Mouse (Mus musculus) CH12.LX (cell line): ENCODE data around the gene A3galt2. TPM values are rescaled to one million over a fixed set of nuclear protein-coding genes. Genes with fewer than 3 reads are reported as not detected.

Experiments used
- DNase-seq: peaks from one replicate; pipeline ENCODE4 v3.0.0-alpha.2; 2013; ENCODE audit errors: extremely low read depth
- H3K27ac ChIP-seq: 2 replicates; pipeline ENCODE4 v1.5.1; 2012; ENCODE audit warnings: low read depth, mild to moderate bottlenecking, control low read depth, moderate library complexity; ENCODE audit not compliant: insufficient read depth
- H3K27me3 ChIP-seq: replicated peaks from 2 replicates; pipeline ENCODE3; 2012; ENCODE audit warnings: inconsistent platforms
- H3K36me3 ChIP-seq, 2 experiments: replicated peaks in 1 of 2; 2 replicates each; pipeline versions ENCODE3 to v1.6.1; 2012; ENCODE audit warnings: inconsistent platforms in 1 of 2, low read length in 1 of 2, mild to moderate bottlenecking in 1 of 2, mixed read lengths in 1 of 2, moderate library complexity in 1 of 2; ENCODE audit not compliant: control insufficient read depth in 1 of 2, insufficient read depth in 1 of 2
- H3K4me1 ChIP-seq, 2 experiments: 2 replicates each; pipeline ENCODE4 v1.6.1; 2012; ENCODE audit warnings: inconsistent platforms in 1 of 2, moderate library complexity in 1 of 2; ENCODE audit not compliant: insufficient read depth in 2 of 2, control insufficient read depth in 1 of 2
- H3K4me2 ChIP-seq: 2 replicates; pipeline ENCODE4 v1.6.1; 2012; ENCODE audit warnings: low read depth, mild to moderate bottlenecking, control low read depth; ENCODE audit not compliant: poor library complexity, insufficient read depth, severe bottlenecking
- H3K4me3 ChIP-seq, 3 experiments: fragments of 150-350 bp in 1 of 3; sonication (generic) in 1 of 3; replicated peaks in 1 of 3; 2 replicates each; pipeline versions ENCODE3 to v1.5.1; 2011 to 2012; ENCODE audit warnings: low read depth in 2 of 3, low read length in 2 of 3, mild to moderate bottlenecking in 2 of 3, moderate library complexity in 2 of 3, control low read depth in 1 of 3, improper control_type of control experiment in 1 of 3, inconsistent platforms in 1 of 3, mixed read lengths in 1 of 3; ENCODE audit not compliant: poor library complexity in 1 of 3
- H3K79me2 ChIP-seq: replicated peaks from 2 replicates; pipeline ENCODE4 v1.6.1; 2012; ENCODE audit warnings: mild to moderate bottlenecking, moderate library complexity; ENCODE audit not compliant: control insufficient read depth, poor library complexity, insufficient read depth, severe bottlenecking; ENCODE audit errors: extremely low read depth
- H3K9ac ChIP-seq: 2 replicates; pipeline ENCODE4 v1.6.1; 2012; ENCODE audit warnings: low read depth, mild to moderate bottlenecking, control low read depth, moderate library complexity; ENCODE audit not compliant: insufficient read depth
- H3K9me3 ChIP-seq: replicated peaks from 2 replicates; pipeline ENCODE3; 2012; ENCODE audit warnings: low read length, inconsistent platforms, mixed read lengths
- BHLHE40 ChIP-seq: IDR thresholded peaks from 2 replicates; pipeline ENCODE4 v1.6.1; 2011; ENCODE audit warnings: mild to moderate bottlenecking, low read depth, low read length, improper control_type of control experiment
- CHD2 ChIP-seq: IDR thresholded peaks from 2 replicates; pipeline ENCODE4 v1.6.1; 2011; ENCODE audit warnings: low read length, improper control_type of control experiment
- CTCF ChIP-seq, 2 experiments: IDR thresholded peaks in 1 of 2; conservative IDR thresholded peaks in 1 of 2; 2 replicates each; pipeline ENCODE4 v1.5.1; 2011 to 2012; ENCODE audit warnings: low read depth in 2 of 2, low read length in 2 of 2, improper control_type of control experiment in 1 of 2, inconsistent platforms in 1 of 2, mild to moderate bottlenecking in 1 of 2, moderate library complexity in 1 of 2
- E2F4 ChIP-seq: IDR thresholded peaks from 2 replicates; pipeline ENCODE4 v1.6.1; 2011; ENCODE audit warnings: low read depth, low read length, improper control_type of control experiment; ENCODE audit not compliant: insufficient replicate concordance
- ELF1 ChIP-seq: IDR thresholded peaks from 2 replicates; pipeline ENCODE4 v1.6.1; 2014; ENCODE audit warnings: low read depth, mild to moderate bottlenecking, inconsistent platforms, low read length, improper control_type of control experiment
- EP300 ChIP-seq: IDR thresholded peaks from 2 replicates; pipeline ENCODE4 v1.6.1; 2011; ENCODE audit warnings: low read length, improper control_type of control experiment
- ETS1 ChIP-seq: conservative IDR thresholded peaks from 2 replicates; pipeline ENCODE4 v1.6.1; 2012; ENCODE audit warnings: low read depth, mild to moderate bottlenecking, inconsistent platforms, low read length, improper control_type of control experiment, moderate library complexity
- HCFC1 ChIP-seq: IDR thresholded peaks from 2 replicates; pipeline ENCODE4 v1.6.1; 2012; ENCODE audit warnings: low read depth, mild to moderate bottlenecking, inconsistent platforms, low read length, improper control_type of control experiment
- IRF4 ChIP-seq: IDR thresholded peaks from 2 replicates; pipeline ENCODE4 v1.6.1; 2014; ENCODE audit warnings: low read depth, mild to moderate bottlenecking, inconsistent platforms, low read length, improper control_type of control experiment
- MAX ChIP-seq: IDR thresholded peaks from 2 replicates; pipeline ENCODE4 v1.6.1; 2011; ENCODE audit warnings: low read length, improper control_type of control experiment
- MEF2A ChIP-seq: IDR thresholded peaks from 2 replicates; pipeline ENCODE4 v1.6.1; 2014; ENCODE audit warnings: low read depth, mild to moderate bottlenecking, inconsistent platforms, low read length, improper control_type of control experiment, borderline replicate concordance
- MXI1 ChIP-seq: IDR thresholded peaks from 2 replicates; pipeline ENCODE4 v1.6.1; 2011; ENCODE audit warnings: mild to moderate bottlenecking, low read depth, low read length, improper control_type of control experiment
- MYC ChIP-seq: IDR thresholded peaks from 2 replicates; pipeline ENCODE4 v1.6.1; 2011; ENCODE audit warnings: low read depth, mild to moderate bottlenecking, improper control_type of control experiment, low read length
- PAX5 ChIP-seq: IDR thresholded peaks from 2 replicates; pipeline ENCODE4 v1.6.1; 2012; ENCODE audit warnings: low read length, inconsistent platforms, mixed read lengths
- POLR2A ChIP-seq: IDR thresholded peaks from 2 replicates; pipeline ENCODE4 v1.6.1; 2011; ENCODE audit warnings: low read depth, mild to moderate bottlenecking, improper control_type of control experiment, low read length
- RAD21 ChIP-seq: IDR thresholded peaks from 2 replicates; pipeline ENCODE4 v1.6.1; 2011; ENCODE audit warnings: low read depth, mild to moderate bottlenecking, low read length, improper control_type of control experiment, moderate library complexity
- RCOR1 ChIP-seq: conservative IDR thresholded peaks from 2 replicates; pipeline ENCODE4 v1.6.1; 2012; ENCODE audit warnings: low read depth, mild to moderate bottlenecking, inconsistent platforms, low read length, improper control_type of control experiment
- SIN3A ChIP-seq: IDR thresholded peaks from 2 replicates; pipeline ENCODE4 v1.6.1; 2012; ENCODE audit warnings: low read length, improper control_type of control experiment, inconsistent platforms
- SMC3 ChIP-seq: IDR thresholded peaks from 2 replicates; pipeline ENCODE4 v1.6.1; 2011; ENCODE audit warnings: low read depth, low read length, improper control_type of control experiment
- TBP ChIP-seq: conservative IDR thresholded peaks from 2 replicates; pipeline ENCODE4 v1.6.1; 2011; ENCODE audit warnings: low read depth, low read length, improper control_type of control experiment
- TCF12 ChIP-seq: IDR thresholded peaks from 2 replicates; pipeline ENCODE4 v1.6.1; 2014; ENCODE audit warnings: low read depth, mild to moderate bottlenecking, inconsistent platforms, low read length, improper control_type of control experiment
- UBTF ChIP-seq: IDR thresholded peaks from 2 replicates; pipeline ENCODE4 v1.6.1; 2012; ENCODE audit warnings: low read depth, mild to moderate bottlenecking, inconsistent platforms, low read length, improper control_type of control experiment, moderate library complexity
- USF1 ChIP-seq: IDR thresholded peaks from 2 replicates; pipeline ENCODE4 v1.6.1; 2014; ENCODE audit warnings: low read depth, mild to moderate bottlenecking, inconsistent platforms, low read length, improper control_type of control experiment
- USF2 ChIP-seq: conservative IDR thresholded peaks from 2 replicates; pipeline ENCODE4 v1.6.1; 2011; ENCODE audit warnings: low read depth, low read length, improper control_type of control experiment
- ZKSCAN1 ChIP-seq: IDR thresholded peaks from 2 replicates; pipeline ENCODE4 v1.6.1; 2012; ENCODE audit warnings: low read depth, inconsistent platforms, low read length, improper control_type of control experiment, borderline replicate concordance
- ZMIZ1 ChIP-seq: IDR thresholded peaks from 2 replicates; pipeline ENCODE4 v1.6.1; 2012; ENCODE audit warnings: low read depth, mild to moderate bottlenecking, inconsistent platforms, low read length, improper control_type of control experiment
- ZNF384 ChIP-seq: IDR thresholded peaks from 2 replicates; pipeline ENCODE4 v1.6.1; 2012; ENCODE audit warnings: low read depth, low read length, improper control_type of control experiment, inconsistent platforms
- dilution Hi-C: fragments of 300-500 bp; cut with MboI; formaldehyde crosslinking; loops from 2 replicates; pipeline ENCODE4 v1.14.3; 2020; ENCODE audit warnings: low sequenced_read_pairs; ENCODE audit not compliant: extremely low pct_unique_long_range_greater_than_20kb, extremely low pct_ligation_motif_present
- in situ Hi-C: fragments of 300-500 bp; cut with MboI; formaldehyde crosslinking; loops from 3 replicates; pipeline ENCODE4 v1.14.3; 2019; ENCODE audit warnings: low sequenced_read_pairs, low pct_ligation_motif_present, low pct_unique_long_range_greater_than_20kb, mixed read lengths
- polyA plus RNA-seq: library from polyadenylated mRNA; unstranded; fragments of >175 nt; gene quantifications from 2 replicates; pipeline ENCODE4 v1.2.1, GENCODE M21; 2012; ENCODE audit warnings: low read depth; ENCODE audit not compliant: insufficient read length
- total RNA-seq, 2 experiments: library from RNA; depleted of rRNA; stranded (reverse); fragments of 300-350 nt in 1 of 2; fragments of >200 nt in 1 of 2; gene quantifications; 2 replicates each; pipeline ENCODE4 v1.2.3; 2012 to 2014

The A3galt2 gene
- total and polyA plus RNA-seq, 3 experiments, result 0.04 to 0.11 TPM; not detected in 1

DNA sequence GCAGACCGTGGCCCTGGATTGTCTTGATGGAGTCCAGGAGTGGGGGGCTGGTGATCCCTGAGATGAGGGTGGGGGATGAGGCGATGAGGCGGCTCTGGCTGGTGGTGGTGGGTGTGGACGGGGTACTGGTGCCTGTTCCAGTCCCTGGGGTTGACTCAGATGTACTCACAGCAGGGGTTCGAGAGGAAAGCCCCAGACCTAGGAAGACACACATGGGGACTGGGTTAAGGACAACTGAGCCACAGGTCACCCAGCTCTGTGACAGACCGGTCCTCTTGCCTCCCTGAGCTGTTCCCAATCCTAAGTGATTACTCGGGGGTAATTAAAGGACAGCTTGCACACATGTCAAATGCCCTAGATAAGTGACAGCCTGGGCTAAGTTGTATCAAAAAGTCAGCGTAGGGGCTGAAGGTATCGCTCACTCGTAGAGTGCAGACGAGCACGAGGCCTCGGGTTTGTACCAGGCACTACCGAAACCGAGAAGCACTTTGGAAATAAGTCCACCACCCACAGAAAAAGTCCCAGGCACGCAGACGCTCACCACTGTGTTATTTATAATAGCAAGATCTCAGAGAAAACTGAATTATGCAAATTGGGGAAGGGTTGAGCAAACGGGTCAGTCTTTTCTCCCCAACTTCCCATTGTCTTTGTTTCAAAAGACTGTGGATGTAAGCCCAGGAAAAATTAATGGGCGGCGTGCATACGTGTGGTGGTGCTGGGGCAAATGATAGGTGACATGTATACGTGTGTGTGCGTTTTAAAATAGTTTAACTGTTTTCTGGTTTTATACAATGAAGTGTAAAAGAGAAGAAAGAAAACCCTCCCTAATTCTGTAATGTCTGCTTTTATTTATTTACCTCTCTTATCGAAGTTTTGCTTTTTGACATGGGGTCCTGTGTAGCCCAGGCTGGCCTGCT, 32.1 kb downstream of the A3galt2 start (continued):
- TF ChIP-seq MAX, result peak; percentile 89
- TF ChIP-seq MYC, result peak; percentile 99
- no peak for TF ChIP-seq ZKSCAN1
- peak; percentile 98 for TF ChIP-seq RCOR1
- TF ChIP-seq BHLHE40, result peak; percentile 98
- peak; percentile 60 for TF ChIP-seq POLR2A
- TF ChIP-seq ZMIZ1, result 0 out of 2 replicates have a peak, but pooled peaks have one; percentile 45
- TF ChIP-seq EP300, result peak; percentile 97
- TF ChIP-seq SMC3, result peak; percentile 3; the same call in 1 of the 2 replicates
- TF ChIP-seq PAX5, result no peak
- 0 out of 4 replicates have a peak, but pooled peaks of 1 of the 2 experiments have one; percentile 8 for TF ChIP-seq CTCF (conservative IDR thresholded peaks at IDR 0.05 in 1 of 2, IDR thresholded peaks at IDR 0.05 in 1 of 2; ENCODE audit: low read depth in 2 of 2, low read length in 2 of 2)
- TF ChIP-seq MEF2A, result peak; percentile 96
- peak; percentile 88 for TF ChIP-seq TCF12
- no peak for TF ChIP-seq USF1
- no peak for TF ChIP-seq UBTF
- peak; percentile 86 for TF ChIP-seq SIN3A

DNA sequence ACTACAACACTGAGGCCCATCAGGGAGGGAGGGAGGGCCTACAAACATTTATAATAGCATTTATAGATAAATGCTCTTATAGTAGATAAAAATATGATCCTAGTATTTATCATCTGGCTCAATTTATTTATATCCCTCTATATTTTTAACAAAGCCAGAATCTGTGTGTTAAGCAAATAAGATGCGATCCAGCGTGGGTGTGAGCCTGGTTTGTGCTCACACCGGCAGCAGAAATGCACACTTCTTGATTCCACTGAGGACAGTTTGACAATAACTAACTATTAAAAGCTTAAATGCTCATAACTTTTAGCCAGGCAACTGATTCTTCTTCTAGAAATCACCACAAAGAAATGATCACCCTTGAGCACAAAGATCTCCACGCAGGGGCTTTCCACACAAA, 32.9 kb downstream of the A3galt2 start:
- no peak overlapping the region for H3K4me3 ChIP-seq
- peak overlapping the region; percentile 3; the same call in 1 of the 2 replicates for H3K9ac ChIP-seq
- H3K27me3 ChIP-seq, result no peaks in the 10 kb centered on the region
- in situ Hi-C loops, result no loop called here
- no peak for DNase-seq
- TF ChIP-seq SIN3A (no peak), ELF1 (no peak), USF2 (no peak), CHD2 (no peak), UBTF (no peak), E2F4 (no peak), MAX (no peak), EP300 (no peak), TCF12 (no peak), ETS1 (no peak), ZNF384 (no peak), MXI1 (no peak), RAD21 (no peak), CTCF (conservative IDR thresholded peaks at IDR 0.05 in 1 of 2, IDR thresholded peaks at IDR 0.05 in 1 of 2; ENCODE audit: low read depth in 2 of 2, low read length in 2 of 2) (no peak), ZKSCAN1 (no peak), POLR2A (no peak), PAX5 (no peak), HCFC1 (no peak), IRF4 (no peak), TBP (no peak)
- TF ChIP-seq, all 38 proteins: peak for 0
- dilution Hi-C loops, result no loop called here
- H3K36me3 ChIP-seq, result peaks cover 21 to 52% of the 10 kb centered on the region in 2 experiments
- H3K4me2 ChIP-seq, result peak overlapping the region; percentile 12; the same call in 1 of the 2 replicates
- no peaks in the 10 kb centered on the region for H3K9me3 ChIP-seq
- peaks cover 16 to 56% of the 10 kb centered on the region in 2 experiments for H3K4me1 ChIP-seq
- peaks cover 27% of the 10 kb centered on the region for H3K79me2 ChIP-seq
- peak overlapping the region; percentile 98 for H3K27ac ChIP-seq
